Mouse (Mus musculus) megakaryocyte, embryonic 14.5 days (primary cell): Measurements from ENCODE around the gene Ctdsp2. TPM values are rescaled to one million over a fixed set of nuclear protein-coding genes. Genes with fewer than 3 reads are reported as not detected.

Experiments used
- H3K27me3 ChIP-seq: replicated peaks from 2 replicates; pipeline ENCODE3; 2012; ENCODE audit warnings: inconsistent platforms
- H3K36me3 ChIP-seq: replicated peaks from 2 replicates; pipeline ENCODE3; 2012; ENCODE audit warnings: low read length, inconsistent platforms, mixed read lengths
- H3K4me1 ChIP-seq: 2 replicates; pipeline ENCODE4 v1.6.1; 2012; ENCODE audit warnings: inconsistent platforms
- H3K4me3 ChIP-seq: replicated peaks from 2 replicates; pipeline ENCODE3; 2012; ENCODE audit warnings: moderate library complexity, mild to moderate bottlenecking, inconsistent platforms
- H3K9me3 ChIP-seq: 2 replicates; pipeline ENCODE4 v1.6.1; 2012; ENCODE audit warnings: inconsistent platforms
- FLI1 ChIP-seq: IDR thresholded peaks from 2 replicates; pipeline ENCODE4 v1.6.1; 2012; ENCODE audit warnings: low read length, inconsistent platforms, mixed read lengths
- GATA1 ChIP-seq: IDR thresholded peaks from 3 replicates; pipeline ENCODE4 v1.6.1; 2012; ENCODE audit warnings: mixed read lengths, low read length, inconsistent platforms, borderline replicate concordance
- polyA plus RNA-seq: library from polyadenylated mRNA; stranded (reverse); fragments of >175 nt; gene quantifications from 2 replicates; pipeline ENCODE4 v1.2.3, GENCODE M21; 2012; ENCODE audit warnings: low replicate concordance; ENCODE audit not compliant: insufficient read depth

Gene Ctdsp2
- polyA plus RNA-seq, 1 experiment, result 27.8 TPM

DNA sequence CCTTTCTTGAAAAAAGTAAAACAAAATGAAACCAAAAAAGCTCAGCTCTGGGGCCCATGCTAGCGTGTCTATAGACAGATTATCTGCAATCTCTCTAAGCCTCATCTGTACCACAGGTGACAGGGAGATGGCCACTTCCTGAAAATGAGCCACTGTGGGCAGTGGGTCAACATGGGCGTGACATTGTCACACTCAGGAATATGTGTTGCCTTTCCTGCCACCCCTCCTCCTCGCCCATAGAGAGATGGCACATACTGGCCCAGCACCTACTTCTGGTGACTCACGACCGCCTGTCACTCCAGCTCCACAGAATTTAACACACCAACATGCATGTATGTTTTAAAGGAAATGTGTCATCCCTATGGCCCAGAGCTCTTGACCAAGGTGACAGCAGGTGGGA is 24.2 kb downstream of the Ctdsp2 start:
- TF ChIP-seq FLI1, result no peak
- TF ChIP-seq GATA1, result no peak
- Histone ChIP-seq H3K36me3 (peaks cover 30% of the 10 kb centered on the region), H3K27me3 (peaks cover 31% of the 10 kb centered on the region), H3K9me3 (no peaks in the 10 kb centered on the region), H3K4me1 (peaks cover 59% of the 10 kb centered on the region), H3K4me3 (peak overlapping the region; percentile 67)

DNA sequence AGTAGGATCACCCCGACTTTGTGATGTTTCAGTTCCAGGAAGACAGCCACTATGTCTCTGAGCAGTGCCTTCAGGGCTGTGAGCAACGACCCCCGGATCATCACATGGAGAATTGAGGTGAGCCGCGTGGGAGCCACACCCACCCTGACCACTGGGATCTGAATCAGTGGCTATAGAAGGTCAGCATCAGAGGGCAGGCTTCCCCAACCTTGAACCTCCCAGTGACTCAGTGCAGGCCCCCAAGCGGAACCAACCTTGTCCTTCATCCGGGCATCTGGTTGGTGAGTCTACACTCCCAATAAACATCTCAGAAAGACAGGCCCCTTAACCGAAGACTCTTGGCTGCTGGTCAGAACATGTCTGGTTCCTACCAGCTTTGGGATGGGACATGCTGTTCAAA is 24.8 kb downstream of the Ctdsp2 start:
- no peaks in the 10 kb centered on the region for H3K9me3 ChIP-seq
- H3K36me3 ChIP-seq, result peaks cover 25% of the 10 kb centered on the region
- no peak for TF ChIP-seq GATA1
- TF ChIP-seq FLI1, result no peak

DNA sequence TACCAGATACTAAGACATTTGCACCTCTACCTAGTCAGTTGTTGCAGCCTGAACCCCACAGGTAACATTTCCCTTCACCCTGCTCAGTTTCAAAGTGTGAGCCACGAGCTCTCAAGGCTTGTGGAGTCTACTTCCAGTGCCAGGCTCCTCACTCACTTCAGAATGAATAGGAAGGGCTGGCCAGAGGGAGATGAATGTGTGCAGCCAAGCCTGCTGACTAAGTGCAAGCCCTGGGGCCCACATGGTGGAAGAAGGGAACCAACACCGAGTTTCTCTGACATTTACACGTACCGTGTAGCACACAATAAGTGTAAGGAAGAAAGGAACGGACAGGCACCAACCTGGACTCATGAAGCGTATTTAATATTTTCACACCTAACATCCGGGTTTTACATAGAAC is 25.3 kb downstream of the Ctdsp2 start:
- H3K9me3 ChIP-seq, result no peaks in the 10 kb centered on the region
- peaks cover 53% of the 10 kb centered on the region for H3K4me1 ChIP-seq
- TF ChIP-seq FLI1 (no peak), GATA1 (no peak)
- peaks cover 40% of the 10 kb centered on the region for H3K27me3 ChIP-seq
- H3K4me3 ChIP-seq, result no peak overlapping the region
- peaks cover 20% of the 10 kb centered on the region for H3K36me3 ChIP-seq

More for the DNA sequence above, 24.8 kb downstream of the Ctdsp2 start:
- H3K4me1 ChIP-seq, result peaks cover 58% of the 10 kb centered on the region
- no peak overlapping the region for H3K4me3 ChIP-seq
- H3K27me3 ChIP-seq, result peaks cover 36% of the 10 kb centered on the region

- Histone ChIP-seq H3K36me3 (peaks cover 13% of the 10 kb centered on the region), H3K4me3 (no peak overlapping the region), H3K9me3 (no peaks in the 10 kb centered on the region), H3K27me3 (peaks cover 23% of the 10 kb centered on the region), H3K4me1 (peaks cover 5% of the 10 kb centered on the region; the same call in 1 of the 2 replicates)
- TF ChIP-seq FLI1 (no peak), GATA1 (no peak)
Observed at GRCm38 (mm10) chr10:127016488-127016887, 38.0 kb downstream of the Ctdsp2 start.

- H3K4me1 ChIP-seq, result peaks cover 5% of the 10 kb centered on the region; the same call in 1 of the 2 replicates
- peaks cover 19% of the 10 kb centered on the region for H3K27me3 ChIP-seq
- TF ChIP-seq GATA1, result no peak
- no peak for TF ChIP-seq FLI1
- no peaks in the 10 kb centered on the region for H3K9me3 ChIP-seq
- H3K4me3 ChIP-seq, result no peak overlapping the region
- peaks cover 17% of the 10 kb centered on the region for H3K36me3 ChIP-seq
Observed at GRCm38 (mm10) chr10:127017071-127017470, 38.6 kb downstream of the Ctdsp2 start.

DNA sequence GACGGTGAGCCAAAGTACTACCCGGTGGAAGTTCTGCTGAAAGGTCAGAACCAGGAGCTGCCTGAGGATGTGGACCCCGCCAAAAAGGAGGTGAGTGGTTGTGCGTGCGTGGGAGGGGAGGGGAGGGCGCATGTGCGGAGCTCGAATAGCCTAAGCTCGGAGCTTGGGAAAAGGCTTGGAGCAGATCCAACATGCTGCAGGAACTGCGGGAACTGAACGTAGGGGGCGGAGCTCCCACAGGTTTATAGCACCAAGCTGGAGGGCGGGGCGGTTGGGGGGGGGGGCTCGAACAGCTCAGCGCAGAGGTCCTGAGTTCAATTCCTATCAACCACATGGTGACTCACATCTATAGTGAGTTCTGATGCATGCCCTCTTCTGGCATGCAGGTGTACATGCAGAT is 39.9 kb downstream of the Ctdsp2 start:
- H3K4me3 ChIP-seq, result no peak overlapping the region
- peaks cover 18% of the 10 kb centered on the region for H3K27me3 ChIP-seq
- H3K9me3 ChIP-seq, result no peaks in the 10 kb centered on the region
- peaks cover 29% of the 10 kb centered on the region for H3K36me3 ChIP-seq
- TF ChIP-seq FLI1 (no peak), GATA1 (no peak)
- H3K4me1 ChIP-seq, result peaks cover 5% of the 10 kb centered on the region; the same call in 1 of the 2 replicates

- Histone ChIP-seq H3K27me3 (no peaks in the 10 kb centered on the region), H3K9me3 (no peaks in the 10 kb centered on the region), H3K4me3 (peak within 1 kb of the TSS; percentile 97), H3K4me1 (peaks cover 16% of the 10 kb centered on the region; the same call in 1 of the 2 replicates), H3K36me3 (peaks cover 37% of the 10 kb centered on the region)
- TF ChIP-seq FLI1 (no peak), GATA1 (no peak)
Observed at GRCm38 (mm10) chr10:127030336-127031296, 52.1 kb downstream of the Ctdsp2 start, which contains the start of gene Tsfm. Gene Tsfm (minus strand): TSS chr10:127030840.

DNA sequence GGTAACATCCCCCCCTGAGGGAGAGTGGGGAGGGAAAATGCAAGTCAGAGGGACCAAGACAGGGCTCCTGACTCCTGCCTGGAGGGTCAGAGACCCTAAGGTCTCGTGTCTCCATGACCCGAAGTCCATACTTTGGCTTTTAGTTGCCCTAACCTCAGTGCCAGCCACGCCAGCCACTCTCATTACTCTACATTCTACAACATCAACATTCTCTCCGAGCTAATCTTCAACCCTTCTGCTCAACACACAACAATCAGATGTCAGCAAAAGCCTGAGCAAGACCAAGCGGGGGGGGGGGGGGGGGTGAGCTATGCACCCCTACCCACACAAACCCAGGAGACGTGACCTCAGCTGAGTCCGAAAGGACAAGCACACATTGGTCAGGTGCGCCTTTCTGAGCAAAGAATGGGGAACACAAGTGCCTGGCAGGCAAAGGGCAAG is 54.8 kb downstream of the Ctdsp2 start:
- peaks cover 11% of the 10 kb centered on the region for H3K36me3 ChIP-seq
- peaks cover 14% of the 10 kb centered on the region for H3K27me3 ChIP-seq
- TF ChIP-seq FLI1 (no peak), GATA1 (no peak)
- H3K4me3 ChIP-seq, result no peak overlapping the region
- peaks cover 16% of the 10 kb centered on the region; the same call in 1 of the 2 replicates for H3K4me1 ChIP-seq
- no peaks in the 10 kb centered on the region for H3K9me3 ChIP-seq

GRCm38 (mm10) chr10:127036273-127036672 is 57.8 kb downstream of the Ctdsp2 start:
- H3K4me3 ChIP-seq, result no peak overlapping the region
- peaks cover 14% of the 10 kb centered on the region for H3K4me1 ChIP-seq
- no peaks in the 10 kb centered on the region for H3K9me3 ChIP-seq
- H3K36me3 ChIP-seq, result no peaks in the 10 kb centered on the region
- H3K27me3 ChIP-seq, result peaks cover 37% of the 10 kb centered on the region
- no peak for TF ChIP-seq GATA1
- TF ChIP-seq FLI1, result no peak

GRCm38 (mm10) chr10:127037641-127038040 is 59.1 kb downstream of the Ctdsp2 start:
- Histone ChIP-seq H3K4me1 (peaks cover 25% of the 10 kb centered on the region), H3K27me3 (peaks cover 40% of the 10 kb centered on the region)

More at GRCm38 (mm10) chr10:127037641-127038040, 59.1 kb downstream of the Ctdsp2 start:
- Histone ChIP-seq H3K9me3 (no peaks in the 10 kb centered on the region), H3K36me3 (no peaks in the 10 kb centered on the region), H3K4me3 (no peak overlapping the region)
- TF ChIP-seq GATA1 (no peak), FLI1 (no peak)
